8 mouse cellular contexts compared by ENCODE assay signal in genomic region chr15:98727443-98728321, GRCm38 (mm10). TPM values are rescaled to one million over a fixed set of nuclear protein-coding genes. Genes with fewer than 3 reads are reported as not detected.
A peak's percentile ranks its signal among the peaks of the same experiment; 100 is the strongest.
DNase-seq lines count a peak whose midpoint lies in the region; ATAC-seq and TF ChIP-seq lines count a peak whose summit lies in the region.

Fkbp11 (minus strand) TSS chr15:98728198.

- H3K9me3 ChIP-seq in hindbrain, embryonic 12.5 days (replicated peaks), result no peaks in the 10 kb centered on the region
- H3K9me3 ChIP-seq in limb, embryonic 14.5 days (ENCODE audit: control insufficient read depth, low read length), result no peaks in the 10 kb centered on the region
- no peaks in the 10 kb centered on the region for H3K9me3 ChIP-seq in midbrain, embryonic 13.5 days

- H3K9ac ChIP-seq in hindbrain, embryonic 12.5 days, result peak within 1 kb of the TSS; percentile 48
- peak within 1 kb of the TSS; percentile 57 for H3K9ac ChIP-seq in limb, embryonic 14.5 days (ENCODE audit: low read depth, low read length, severe bottlenecking)
- H3K9ac ChIP-seq in midbrain, embryonic 13.5 days (replicated peaks), result peak within 1 kb of the TSS; percentile 52

- 0 out of 2 replicates have a peak, but pooled peaks cover 4% of the 10 kb centered on the region for H3K27me3 ChIP-seq in spleen, adult 2 months (ENCODE audit: control insufficient read depth, insufficient read depth, low read length)
- H3K27me3 ChIP-seq in hindbrain, embryonic 12.5 days, result peaks cover 36% of the 10 kb centered on the region
- H3K27me3 ChIP-seq in limb, embryonic 14.5 days (ENCODE audit: control insufficient read depth, insufficient read depth, low read length), result no peaks in the 10 kb centered on the region
- peaks cover 57% of the 10 kb centered on the region for H3K27me3 ChIP-seq in midbrain, embryonic 13.5 days

- 2% methylated on average over 39 of the region's 39 CpGs for WGBS in spleen, adult 2 months
- WGBS in hindbrain, embryonic 12.5 days, result under 1% methylated on average over 39 of the region's 39 CpGs
- under 1% methylated on average over 37 of the region's 39 CpGs for WGBS in limb, embryonic 14.5 days
- WGBS in midbrain, embryonic 13.5 days, result under 1% methylated on average over 39 of the region's 39 CpGs

- no peak within 1 kb of the TSS for H3K27ac ChIP-seq in spleen, adult 2 months (ENCODE audit: insufficient read depth, low read length)
- H3K27ac ChIP-seq in hindbrain, embryonic 12.5 days, result no peak within 1 kb of the TSS
- H3K27ac ChIP-seq in limb, embryonic 14.5 days (replicated peaks; ENCODE audit: low read depth, low read length), result peak within 1 kb of the TSS; percentile 58
- H3K27ac ChIP-seq in midbrain, embryonic 13.5 days, result no peak within 1 kb of the TSS

- TF ChIP-seq POLR2A in spleen, adult 2 months (IDR thresholded peaks at IDR 0.05; ENCODE audit: low read depth, low read length), result no peak
- TF ChIP-seq POLR2A in limb, embryonic 14.5 days (IDR thresholded peaks at IDR 0.05; ENCODE audit: borderline replicate concordance, extremely low read depth, insufficient read depth, insufficient read length), result 0 out of 2 replicates have a peak, but pooled peaks have one; percentile 6

- H3K36me3 ChIP-seq in spleen, adult 2 months (ENCODE audit: control insufficient read depth, insufficient read depth, low read length), result no peaks in the 10 kb centered on the region
- H3K36me3 ChIP-seq in hindbrain, embryonic 12.5 days, result no peaks in the 10 kb centered on the region
- H3K36me3 ChIP-seq in limb, embryonic 14.5 days (ENCODE audit: control insufficient read depth, insufficient read depth, low read length), result no peaks in the 10 kb centered on the region
- no peaks in the 10 kb centered on the region for H3K36me3 ChIP-seq in midbrain, embryonic 13.5 days

- H3K4me1 ChIP-seq in spleen, adult 2 months (ENCODE audit: control insufficient read depth, insufficient read depth, insufficient read length), result peaks cover 11% of the 10 kb centered on the region; the same call in 1 of the 2 replicates
- H3K4me1 ChIP-seq in hindbrain, embryonic 12.5 days, result peaks cover 27% of the 10 kb centered on the region
- H3K4me1 ChIP-seq in limb, embryonic 14.5 days (ENCODE audit: control insufficient read depth, insufficient read depth, low read length), result peaks cover 17% of the 10 kb centered on the region
- H3K4me1 ChIP-seq in midbrain, embryonic 13.5 days (replicated peaks), result peaks cover 28% of the 10 kb centered on the region

- peak within 1 kb of the TSS; percentile 86 for H3K4me2 ChIP-seq in hindbrain, embryonic 12.5 days (replicated peaks)
- H3K4me2 ChIP-seq in limb, embryonic 14.5 days (replicated peaks; ENCODE audit: low read depth, low read length, severe bottlenecking), result peak within 1 kb of the TSS; percentile 93
- peak within 1 kb of the TSS; percentile 81 for H3K4me2 ChIP-seq in midbrain, embryonic 13.5 days (replicated peaks)

- H3K4me3 ChIP-seq in spleen, adult 2 months (ENCODE audit: extremely low read depth, insufficient read depth, insufficient read length), result peak within 1 kb of the TSS; percentile 64
- peak within 1 kb of the TSS; percentile 44 for H3K4me3 ChIP-seq in hindbrain, embryonic 12.5 days
- peak within 1 kb of the TSS; percentile 57 for H3K4me3 ChIP-seq in limb, embryonic 14.5 days (replicated peaks; ENCODE audit: low read length)
- peak within 1 kb of the TSS; percentile 43 for H3K4me3 ChIP-seq in midbrain, embryonic 13.5 days (replicated peaks)

- no peak for TF ChIP-seq CTCF in spleen, adult 2 months (IDR thresholded peaks at IDR 0.05; ENCODE audit: extremely low read depth, insufficient read depth, insufficient read length, insufficient replicate concordance)

- peak; percentile 82 for ATAC-seq in hindbrain, embryonic 12.5 days (ENCODE audit: low FRiP score)
- peak; percentile 85 for ATAC-seq in limb, embryonic 14.5 days (ENCODE audit: low FRiP score, low read depth)
- ATAC-seq in midbrain, embryonic 13.5 days, result peak; percentile 81

- peak in 1 of 2 experiments; percentile 35 for DNase-seq in spleen, adult 2 months (ENCODE audit: low read depth in 1 of 2, low spot score in 2 of 2)
- no peak for DNase-seq in spleen, postnatal 4 days (ENCODE audit: low spot score in 2 of 2)
- DNase-seq in cerebellum, adult 8-10 months, result peak; percentile 21
- DNase-seq in forelimb bud, embryonic 11.5 days (ENCODE audit: low read depth, low spot score), result peak; percentile 72
- DNase-seq in limb, embryonic 14.5 days (ENCODE audit: low spot score), result peak; percentile 81
- DNase-seq in testis, postnatal 10 days (ENCODE audit: low spot score), result peak; percentile 70

RNA-seq across cellular contexts. Expression of gene Fkbp11, which starts in this region (rescaled TPM):
- polyA plus RNA-seq in spleen, adult 2 months (2012; rRNA removed), result 16.7 and 18.1 TPM in 2 replicates
- 14.3 and 15.1 TPM in 2 replicates for polyA plus RNA-seq in hindbrain, embryonic 12.5 days (2016; fragmentation: Nextera tagmentation; extraction: Ambion mirVana)
- 58.9 and 90.9 TPM in 2 replicates for polyA plus RNA-seq in limb, embryonic 14.5 days (2012; rRNA removed)
- polyA plus RNA-seq in limb, embryonic 14.5 days (2014; fragmentation: Nextera tagmentation; extraction: Ambion mirVana), result 74.4 and 82.7 TPM in 2 replicates
- polyA plus RNA-seq in midbrain, embryonic 13.5 days (2015; fragmentation: Nextera tagmentation; extraction: Ambion mirVana), result 3.5 and 4.1 TPM in 2 replicates

Comparison
In these comparisons a context has a peak if more than half of its experiments do, and no peak if none do; other contexts are left out.
1. DNase-seq: peak in cerebellum, adult 8-10 months (single experiment), forelimb bud, embryonic 11.5 days (single experiment), limb, embryonic 14.5 days (single experiment) and testis, postnatal 10 days (single experiment); none in spleen, postnatal 4 days (0 of 2).
2. Peak in every context shown above with its lines, with median percentiles within 50 percentile points of each other: H3K4me3 ChIP-seq, ATAC-seq, H3K4me2 ChIP-seq and H3K9ac ChIP-seq.